Mouse (Mus musculus) small intestine, adult 2 months (tissue): ENCODE measurements around the gene Il1r1. TPM values are rescaled to one million over a fixed set of nuclear protein-coding genes. Genes with fewer than 3 reads are reported as not detected.

Experiments used
- H3K27ac ChIP-seq: fragments of 200-500 bp; 2 replicates; pipeline ENCODE4 v1.5.1; 2012; ENCODE audit warnings: low read depth, low read length, control low read depth, inconsistent platforms; ENCODE audit not compliant: insufficient read depth
- H3K27me3 ChIP-seq: fragments of 200-500 bp; 2 replicates; pipeline ENCODE4 v1.6.1; 2012; ENCODE audit warnings: mild to moderate bottlenecking, moderate library complexity, low read length, inconsistent platforms; ENCODE audit not compliant: control insufficient read depth, insufficient read depth
- H3K36me3 ChIP-seq: fragments of 200-500 bp; 2 replicates; pipeline ENCODE4 v1.6.1; 2012; ENCODE audit warnings: mild to moderate bottlenecking, low read length, control low read depth, inconsistent platforms; ENCODE audit not compliant: control insufficient read depth, insufficient read depth
- H3K4me1 ChIP-seq: fragments of 200-500 bp; 2 replicates; pipeline ENCODE4 v1.6.1; 2012; ENCODE audit warnings: low read length, inconsistent platforms, mixed read lengths; ENCODE audit not compliant: control insufficient read depth, insufficient read depth, insufficient read length
- H3K4me3 ChIP-seq: fragments of 200-500 bp; 2 replicates; pipeline ENCODE4 v1.5.1; 2012; ENCODE audit warnings: low read depth, mild to moderate bottlenecking, control low read depth, inconsistent platforms, low read length, moderate library complexity
- CTCF ChIP-seq: fragments of 200-500 bp; IDR thresholded peaks from 2 replicates; pipeline ENCODE4 v1.5.1; 2012; ENCODE audit warnings: low read depth, mild to moderate bottlenecking, control low read depth, inconsistent platforms, low read length, moderate library complexity, mixed read lengths; ENCODE audit not compliant: insufficient replicate concordance, insufficient read length; ENCODE audit errors: extremely low read depth
- POLR2A ChIP-seq: fragments of 200-500 bp; IDR thresholded peaks from 2 replicates; pipeline ENCODE4 v1.6.1; 2012; ENCODE audit warnings: low read depth, mild to moderate bottlenecking, control low read depth, inconsistent platforms, low read length, moderate library complexity
- WGBS: fragments of 180-500 bp; shearing (Covaris S2); methylation state at CpG from one replicate; pipeline ENCODE4 v1.1.7; 2018; 5-methylcytosine and 5-hydroxymethylcytosine counted together
- polyA plus RNA-seq: library from polyadenylated mRNA; depleted of rRNA; stranded (reverse); fragments of >200 nt; gene quantifications from 2 replicates; pipeline ENCODE4 v1.2.3, GENCODE M21; 2012

Il1r1 gene
- polyA plus RNA-seq, 1 experiment = 2.8 TPM

- 59% methylated on average over 7 of the region's 7 CpGs for WGBS
Measured at GRCm38 (mm10) chr1:40230336-40230735, 5.5 kb downstream of the Il1r1 start.

GRCm38 (mm10) chr1:40231116-40231515 is 6.2 kb downstream of the Il1r1 start:
- no peak for TF ChIP-seq POLR2A
- no peak for TF ChIP-seq CTCF
- WGBS = 76% methylated on average over 3 of the region's 3 CpGs
- Histone ChIP-seq H3K4me1 (no peaks in the 10 kb centered on the region; the same call in 1 of the 2 replicates), H3K4me3 (no peak overlapping the region), H3K27me3 (no peaks in the 10 kb centered on the region), H3K36me3 (no peaks in the 10 kb centered on the region), H3K27ac (no peak overlapping the region)

More at GRCm38 (mm10) chr1:40230336-40230735, 5.5 kb downstream of the Il1r1 start:
- H3K4me1 ChIP-seq = no peaks in the 10 kb centered on the region; the same call in 1 of the 2 replicates
- no peak overlapping the region for H3K27ac ChIP-seq
- H3K4me3 ChIP-seq = no peak overlapping the region
- TF ChIP-seq POLR2A = no peak
- no peak for TF ChIP-seq CTCF
- no peaks in the 10 kb centered on the region for H3K36me3 ChIP-seq
- no peaks in the 10 kb centered on the region for H3K27me3 ChIP-seq

- Histone ChIP-seq H3K36me3 (no peaks in the 10 kb centered on the region), H3K27me3 (no peaks in the 10 kb centered on the region), H3K4me3 (no peak overlapping the region), H3K4me1 (no peaks in the 10 kb centered on the region; the same call in 1 of the 2 replicates), H3K27ac (no peak overlapping the region)
- no peak for TF ChIP-seq CTCF
- no peak for TF ChIP-seq POLR2A
- WGBS = 35% methylated on average over 7 of the region's 7 CpGs
Measured at GRCm38 (mm10) chr1:40233217-40233616, 8.3 kb downstream of the Il1r1 start.

- Histone ChIP-seq H3K27ac (no peak overlapping the region), H3K4me1 (no peaks in the 10 kb centered on the region; the same call in 1 of the 2 replicates), H3K36me3 (no peaks in the 10 kb centered on the region), H3K4me3 (no peak overlapping the region), H3K27me3 (no peaks in the 10 kb centered on the region)
- 77% methylated on average over 3 of the region's 3 CpGs for WGBS
- TF ChIP-seq POLR2A (no peak), CTCF (no peak)
Measured at GRCm38 (mm10) chr1:40233621-40234020, 8.7 kb downstream of the Il1r1 start.

GRCm38 (mm10) chr1:40235597-40236249 is 10.8 kb downstream of the Il1r1 start:
- no peaks in the 10 kb centered on the region for H3K27me3 ChIP-seq
- no peaks in the 10 kb centered on the region; the same call in 1 of the 2 replicates for H3K4me1 ChIP-seq
- no peak for TF ChIP-seq CTCF
- no peak for TF ChIP-seq POLR2A
- no peak overlapping the region for H3K4me3 ChIP-seq
- H3K27ac ChIP-seq = no peak overlapping the region
- no peaks in the 10 kb centered on the region for H3K36me3 ChIP-seq
- 83% methylated on average over 5 of the region's 5 CpGs for whole genome bisulfite sequencing

GRCm38 (mm10) chr1:40236694-40237093 is 11.8 kb downstream of the Il1r1 start:
- H3K27me3 ChIP-seq = no peaks in the 10 kb centered on the region
- no peaks in the 10 kb centered on the region; the same call in 1 of the 2 replicates for H3K4me1 ChIP-seq
- TF ChIP-seq POLR2A = no peak
- TF ChIP-seq CTCF = no peak
- H3K27ac ChIP-seq = no peak overlapping the region
- 51% methylated on average over 6 of the region's 6 CpGs for WGBS
- H3K4me3 ChIP-seq = no peak overlapping the region
- no peaks in the 10 kb centered on the region for H3K36me3 ChIP-seq

- WGBS = 61% methylated on average over 6 of the region's 6 CpGs
- H3K27me3 ChIP-seq = no peaks in the 10 kb centered on the region
- no peak overlapping the region for H3K4me3 ChIP-seq
- H3K36me3 ChIP-seq = no peaks in the 10 kb centered on the region
- TF ChIP-seq CTCF = no peak
- TF ChIP-seq POLR2A = no peak
- H3K4me1 ChIP-seq = no peaks in the 10 kb centered on the region; the same call in 1 of the 2 replicates
- no peak overlapping the region for H3K27ac ChIP-seq
Measured at GRCm38 (mm10) chr1:40237094-40237493, 12.2 kb downstream of the Il1r1 start.
